Mouse (Mus musculus) midbrain, embryonic 13.5 days (tissue): ENCODE measurements around the gene Imp3. TPM values are rescaled to one million over a fixed set of nuclear protein-coding genes. Genes with fewer than 3 reads are reported as not detected.
A peak's percentile ranks its signal among the peaks of the same experiment; 100 is the strongest.
"Not testable (repeated sequence)": the region's sequence is repeated elsewhere in the genome, so short reads cannot be mapped to it uniquely, and the experiment has no call there.

Experiments used
- ATAC-seq: fragments of 200-750 bp; cut with Nextera tagmentation; 2 replicates; pipeline ENCODE4 v1.8.0; 2017; ENCODE audit warnings: mild to moderate bottlenecking, moderate TSS enrichment, moderate library complexity
- H3K27ac ChIP-seq: fragments of 300-500 bp; sonication (generic); 2 replicates; pipeline ENCODE4 v1.5.1; 2015; ENCODE audit warnings: inconsistent platforms, mild to moderate bottlenecking, moderate library complexity
- H3K27me3 ChIP-seq: fragments of 300-500 bp; sonication (generic); 2 replicates; pipeline ENCODE4 v1.6.1; 2015; ENCODE audit warnings: mild to moderate bottlenecking, inconsistent platforms
- H3K36me3 ChIP-seq: fragments of 300-500 bp; sonication (generic); 2 replicates; pipeline ENCODE4 v1.6.1; 2015; ENCODE audit warnings: mild to moderate bottlenecking, inconsistent platforms
- H3K4me1 ChIP-seq: fragments of 300-500 bp; sonication (generic); replicated peaks from 2 replicates; pipeline ENCODE4 v1.6.1; 2015; ENCODE audit warnings: inconsistent platforms
- H3K4me2 ChIP-seq: fragments of 300-500 bp; sonication (generic); replicated peaks from 2 replicates; pipeline ENCODE4 v1.6.1; 2015; ENCODE audit warnings: moderate library complexity, mild to moderate bottlenecking, inconsistent platforms
- H3K4me3 ChIP-seq: fragments of 300-500 bp; sonication (generic); replicated peaks from 2 replicates; pipeline ENCODE4 v1.5.1; 2015; ENCODE audit warnings: mild to moderate bottlenecking, inconsistent platforms
- H3K9ac ChIP-seq: fragments of 300-500 bp; sonication (generic); replicated peaks from 2 replicates; pipeline ENCODE4 v1.6.1; 2015; ENCODE audit warnings: mild to moderate bottlenecking, inconsistent platforms
- H3K9me3 ChIP-seq: fragments of 300-500 bp; sonication (generic); 2 replicates; pipeline ENCODE4 v1.6.1; 2016; ENCODE audit warnings: mild to moderate bottlenecking, inconsistent platforms
- WGBS: fragments of 180-500 bp; shearing (Covaris S2); methylation state at CpG from one replicate; pipeline ENCODE4 v1.1.7; 2015; 5-methylcytosine and 5-hydroxymethylcytosine counted together
- polyA plus RNA-seq: library from polyadenylated mRNA; unstranded; fragments of >200 nt; fragmentation: Nextera tagmentation; extraction: Ambion mirVana; gene quantifications from 2 replicates; pipeline ENCODE4 v1.2.1, GENCODE M21; 2015

The Imp3 gene
- polyA plus RNA-seq, 1 experiment from 2014 or later, result 73.3 TPM

GRCm38 (mm10) chr9:56924651-56925027 is 12.6 kb upstream of the Imp3 start:
- Histone ChIP-seq H3K9ac (peak overlapping the region; percentile 36), H3K4me3 (peak overlapping the region; percentile 14; the same call in 1 of the 2 replicates), H3K27me3 (peaks cover 9% of the 10 kb centered on the region; the same call in 1 of the 2 replicates), H3K27ac (no peak overlapping the region), H3K36me3 (peaks cover 4% of the 10 kb centered on the region), H3K4me1 (peaks cover 57% of the 10 kb centered on the region), H3K4me2 (peak overlapping the region; percentile 40), H3K9me3 (no peaks in the 10 kb centered on the region)
- 41% methylated on average over 7 of the region's 7 CpGs for WGBS
- ATAC-seq, result 0 out of 2 replicates have a peak, but pooled peaks have one; percentile 15

- ATAC-seq, result no peak
- H3K4me2 ChIP-seq, result peak overlapping the region; percentile 40
- H3K4me3 ChIP-seq, result peak overlapping the region; percentile 14; the same call in 1 of the 2 replicates
- H3K4me1 ChIP-seq, result peaks cover 57% of the 10 kb centered on the region
- H3K27ac ChIP-seq, result no peak overlapping the region
- no peaks in the 10 kb centered on the region for H3K9me3 ChIP-seq
- H3K27me3 ChIP-seq, result peaks cover 16% of the 10 kb centered on the region
- peaks cover 4% of the 10 kb centered on the region for H3K36me3 ChIP-seq
- H3K9ac ChIP-seq, result no peak overlapping the region
- WGBS, result 94% methylated on average over 26 of the region's 26 CpGs
These were observed 11.8 kb upstream of the Imp3 start for GRCm38 (mm10) chr9:56925291-56926024.

GRCm38 (mm10) chr9:56926025-56926360 is 11.3 kb upstream of the Imp3 start:
- 97% methylated on average over 10 of the region's 10 CpGs for WGBS
- H3K4me3 ChIP-seq, result no peak overlapping the region
- ATAC-seq, result no peak
- H3K9ac ChIP-seq, result no peak overlapping the region
- no peak overlapping the region for H3K4me2 ChIP-seq
- H3K27ac ChIP-seq, result no peak overlapping the region
- peaks cover 4% of the 10 kb centered on the region for H3K36me3 ChIP-seq
- peaks cover 57% of the 10 kb centered on the region for H3K4me1 ChIP-seq
- H3K27me3 ChIP-seq, result peaks cover 18% of the 10 kb centered on the region
- H3K9me3 ChIP-seq, result no peaks in the 10 kb centered on the region

GRCm38 (mm10) chr9:56926387-56926786 is 10.9 kb upstream of the Imp3 start:
- WGBS, result 86% methylated on average over 10 of the region's 10 CpGs
- Histone ChIP-seq H3K4me1 (peaks cover 57% of the 10 kb centered on the region), H3K27me3 (peaks cover 18% of the 10 kb centered on the region), H3K4me3 (peak overlapping the region; percentile 63; the same call in 1 of the 2 replicates), H3K9me3 (no peaks in the 10 kb centered on the region), H3K27ac (no peak overlapping the region), H3K9ac (no peak overlapping the region), H3K4me2 (peak overlapping the region; percentile 86), H3K36me3 (peaks cover 4% of the 10 kb centered on the region)
- ATAC-seq, result no peak

GRCm38 (mm10) chr9:56927191-56928012 is 9.9 kb upstream of the Imp3 start:
- under 1% methylated on average over 35 of the region's 35 CpGs for WGBS
- H3K27me3 ChIP-seq, result peaks cover 18% of the 10 kb centered on the region
- no peaks in the 10 kb centered on the region for H3K9me3 ChIP-seq
- ATAC-seq, result peak; percentile 46
- H3K9ac ChIP-seq, result peak overlapping the region; percentile 74
- H3K4me3 ChIP-seq, result peak overlapping the region; percentile 63
- peaks cover 57% of the 10 kb centered on the region for H3K4me1 ChIP-seq
- no peaks in the 10 kb centered on the region for H3K36me3 ChIP-seq
- H3K4me2 ChIP-seq, result peak overlapping the region; percentile 86
- peak overlapping the region; percentile 80 for H3K27ac ChIP-seq

GRCm38 (mm10) chr9:56928041-56928811 is 9.0 kb upstream of the Imp3 start, which contains the start of gene Snx33:
Snx33 (minus strand) TSS chr9:56928371.
- Histone ChIP-seq H3K27ac (peak within 1 kb of the TSS; percentile 80), H3K27me3 (peaks cover 18% of the 10 kb centered on the region), H3K4me2 (peak within 1 kb of the TSS; percentile 86), H3K4me1 (peaks cover 51% of the 10 kb centered on the region), H3K9ac (peak within 1 kb of the TSS; percentile 74), H3K4me3 (peak within 1 kb of the TSS; percentile 63), H3K36me3 (no peaks in the 10 kb centered on the region), H3K9me3 (no peaks in the 10 kb centered on the region)
- WGBS, result under 1% methylated on average over 50 of the region's 50 CpGs
- ATAC-seq, result peak; percentile 91

- no peak for ATAC-seq
These were observed 7.8 kb upstream of the Imp3 start for GRCm38 (mm10) chr9:56929496-56929895.

GRCm38 (mm10) chr9:56930556-56930955 is 6.7 kb upstream of the Imp3 start:
- no peak overlapping the region for H3K27ac ChIP-seq
- H3K27me3 ChIP-seq, result peaks cover 18% of the 10 kb centered on the region
- H3K4me2 ChIP-seq, result no peak overlapping the region
- H3K36me3 ChIP-seq, result no peaks in the 10 kb centered on the region
- H3K9me3 ChIP-seq, result no peaks in the 10 kb centered on the region
- WGBS, result 86% methylated on average over 1 of the region's 1 CpGs
- no peak overlapping the region for H3K4me3 ChIP-seq
- H3K4me1 ChIP-seq, result peaks cover 27% of the 10 kb centered on the region
- H3K9ac ChIP-seq, result no peak overlapping the region
- ATAC-seq, result no peak

More at GRCm38 (mm10) chr9:56929496-56929895, 7.8 kb upstream of the Imp3 start:
- peaks cover 18% of the 10 kb centered on the region for H3K27me3 ChIP-seq
- 72% methylated on average over 4 of the region's 4 CpGs for WGBS
- peaks cover 38% of the 10 kb centered on the region for H3K4me1 ChIP-seq
- no peak overlapping the region for H3K9ac ChIP-seq
- H3K36me3 ChIP-seq, result no peaks in the 10 kb centered on the region
- H3K4me2 ChIP-seq, result no peak overlapping the region
- no peak overlapping the region for H3K27ac ChIP-seq
- H3K4me3 ChIP-seq, result no peak overlapping the region
- H3K9me3 ChIP-seq, result no peaks in the 10 kb centered on the region

GRCm38 (mm10) chr9:56936861-56937222 is 433 bp upstream of the Imp3 start:
- WGBS, result 15% methylated on average over 6 of the region's 6 CpGs
- Histone ChIP-seq H3K4me2 (peak overlapping the region; percentile 90), H3K27ac (0 out of 2 replicates have a peak overlapping the region, but pooled peaks have one; percentile 39), H3K4me1 (peaks cover 25% of the 10 kb centered on the region), H3K9me3 (no peaks in the 10 kb centered on the region), H3K36me3 (no peaks in the 10 kb centered on the region; the same call in 1 of the 2 replicates), H3K9ac (0 out of 2 replicates have a peak overlapping the region, but pooled peaks have one; percentile 33), H3K4me3 (peak overlapping the region; percentile 89), H3K27me3 (no peaks in the 10 kb centered on the region)
- peak; percentile 14; the same call in 1 of the 2 replicates for ATAC-seq

- Histone ChIP-seq H3K36me3 (no peaks in the 10 kb centered on the region; the same call in 1 of the 2 replicates), H3K9me3 (no peaks in the 10 kb centered on the region), H3K27me3 (no peaks in the 10 kb centered on the region), H3K4me3 (peak overlapping the region; percentile 89), H3K27ac (peak overlapping the region; percentile 86), H3K4me1 (peaks cover 25% of the 10 kb centered on the region), H3K9ac (peak overlapping the region; percentile 85), H3K4me2 (peak overlapping the region; percentile 90)
- 6% methylated on average over 7 of the region's 7 CpGs for WGBS
- no peak for ATAC-seq
These were observed 1.1 kb downstream of the Imp3 start for GRCm38 (mm10) chr9:56938374-56938773.

- H3K27me3 ChIP-seq, H3K4me3 ChIP-seq, H3K36me3 ChIP-seq, H3K9me3 ChIP-seq, H3K27ac ChIP-seq, H3K9ac ChIP-seq, H3K4me2 ChIP-seq, ATAC-seq: not testable (repeated sequence)
- H3K4me1 ChIP-seq, result peaks cover 15% of the 10 kb centered on the region
- 22% methylated on average over 3 of the region's 3 CpGs for WGBS
These were observed 10.2 kb downstream of the Imp3 start for GRCm38 (mm10) chr9:56947481-56947880.
